Mouse (Mus musculus) liver, postnatal 0 days (tissue): Measurements from ENCODE around the gene Gm20425. TPM values are rescaled to one million over a fixed set of nuclear protein-coding genes. Genes with fewer than 3 reads are reported as not detected.

ENCODE experiments used
- ATAC-seq: fragments of 200-750 bp; cut with Nextera tagmentation; 2 replicates; pipeline ENCODE4 v1.8.0; 2017; ENCODE audit warnings: mild to moderate bottlenecking, moderate library complexity
- DNase-seq: peaks from one replicate; pipeline ENCODE4 v3.0.0-alpha.2; 2016
- H3K27ac ChIP-seq: fragments of 300-500 bp; sonication (generic); 2 replicates; pipeline ENCODE4 v1.5.1; 2014; ENCODE audit warnings: antibody characterized with exemption, moderate library complexity, mild to moderate bottlenecking, low read depth
- H3K27me3 ChIP-seq: fragments of 300-500 bp; sonication (generic); 2 replicates; pipeline ENCODE4 v1.6.1; 2014; ENCODE audit warnings: low read length, control low read depth, mixed read lengths; ENCODE audit not compliant: insufficient read depth
- H3K36me3 ChIP-seq: fragments of 300-500 bp; sonication (generic); replicated peaks from 2 replicates; pipeline ENCODE4 v1.6.1; 2014; ENCODE audit warnings: mild to moderate bottlenecking, control low read depth, low read length, moderate library complexity, mixed read lengths; ENCODE audit not compliant: insufficient read depth
- H3K4me1 ChIP-seq: fragments of 300-500 bp; sonication (generic); 2 replicates; pipeline ENCODE4 v1.6.1; 2014; ENCODE audit warnings: antibody characterized with exemption, mild to moderate bottlenecking, control low read depth; ENCODE audit not compliant: insufficient read depth
- H3K4me2 ChIP-seq: fragments of 300-500 bp; sonication (generic); 2 replicates; pipeline ENCODE4 v1.6.1; 2014; ENCODE audit warnings: low read depth, mild to moderate bottlenecking, low read length, moderate library complexity, mixed read lengths
- H3K4me3 ChIP-seq: fragments of 300-500 bp; sonication (generic); 2 replicates; pipeline ENCODE4 v1.5.1; 2014; ENCODE audit warnings: low read depth, low read length
- H3K9ac ChIP-seq: fragments of 300-500 bp; sonication (generic); replicated peaks from 2 replicates; pipeline ENCODE4 v1.6.1; 2014; ENCODE audit warnings: mild to moderate bottlenecking, moderate library complexity
- H3K9me3 ChIP-seq: fragments of 300-500 bp; sonication (generic); 2 replicates; pipeline ENCODE4 v1.6.1; 2016; ENCODE audit warnings: mild to moderate bottlenecking, control low read depth, low read length, mixed read lengths
- CTCF ChIP-seq: sonication (generic); IDR thresholded peaks from 2 replicates; pipeline ENCODE4 v1.5.1; 2016; ENCODE audit warnings: antibody characterized with exemption, low read depth
- EP300 ChIP-seq: IDR thresholded peaks from 2 replicates; pipeline ENCODE4 v1.6.1; 2016; ENCODE audit warnings: antibody characterized with exemption, low read depth, mild to moderate bottlenecking
- WGBS: fragments of 180-500 bp; shearing (Covaris S2); extraction: QIAGEN DNeasy Blood & Tissue Kit; methylation state at CpG from one replicate; pipeline ENCODE4 v1.1.7; 2014; ENCODE audit not compliant: insufficient replicate concordance; 5-methylcytosine and 5-hydroxymethylcytosine counted together
- polyA plus RNA-seq: library from polyadenylated mRNA; unstranded; fragments of >200 nt; fragmentation: Nextera tagmentation; extraction: Ambion mirVana; gene quantifications from 2 replicates; pipeline ENCODE4 v1.2.1, GENCODE M21; 2015

Gene Gm20425
- polyA plus RNA-seq, 1 experiment from 2014 or later, result 5.1 TPM

DNA sequence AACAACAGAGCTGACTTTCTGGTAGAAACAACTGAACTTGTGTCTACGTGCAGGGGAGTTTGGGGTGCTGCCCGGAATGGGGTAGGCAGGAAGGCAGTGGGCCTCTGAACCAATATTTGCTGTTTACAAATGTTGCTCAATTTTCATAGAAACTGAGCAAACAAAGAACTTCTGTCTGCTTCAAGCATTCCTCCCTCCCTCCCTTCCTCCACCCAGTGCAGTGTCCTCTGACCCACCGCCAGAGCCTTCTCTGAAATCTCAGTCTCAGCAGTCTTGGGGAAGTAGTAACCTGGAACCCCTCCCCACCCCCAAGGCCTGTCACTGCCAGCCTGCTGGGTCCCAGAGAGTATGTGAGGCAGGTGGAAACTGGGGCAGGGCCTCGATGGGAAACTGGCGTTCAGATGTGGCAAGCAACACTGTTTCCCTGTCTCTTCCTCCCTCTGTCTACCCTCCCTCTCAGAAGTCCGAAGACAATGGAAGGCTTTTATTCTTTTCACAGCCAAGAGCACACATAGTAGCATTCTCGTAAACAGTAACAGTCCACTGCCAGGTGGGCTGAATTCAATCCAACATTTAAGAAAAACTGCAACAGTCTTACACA lies 4.6 kb upstream of the Gm20425 start:
- WGBS, result 41% methylated on average over 7 of the region's 7 CpGs
- no peak overlapping the region for H3K4me3 ChIP-seq
- TF ChIP-seq CTCF (no peak), EP300 (0 out of 2 replicates have a peak, but pooled peaks have one; percentile 40)
- H3K9ac ChIP-seq, result peak overlapping the region; percentile 41; the same call in 1 of the 2 replicates
- peak overlapping the region; percentile 96 for H3K27ac ChIP-seq
- no peaks in the 10 kb centered on the region for H3K36me3 ChIP-seq
- H3K9me3 ChIP-seq, result no peaks in the 10 kb centered on the region
- peaks cover 33% of the 10 kb centered on the region for H3K4me1 ChIP-seq
- H3K27me3 ChIP-seq, result no peaks in the 10 kb centered on the region
- DNase-seq (peak; percentile 45), ATAC-seq (peak; percentile 64)
- no peak overlapping the region; the same call in 1 of the 2 replicates for H3K4me2 ChIP-seq

DNA sequence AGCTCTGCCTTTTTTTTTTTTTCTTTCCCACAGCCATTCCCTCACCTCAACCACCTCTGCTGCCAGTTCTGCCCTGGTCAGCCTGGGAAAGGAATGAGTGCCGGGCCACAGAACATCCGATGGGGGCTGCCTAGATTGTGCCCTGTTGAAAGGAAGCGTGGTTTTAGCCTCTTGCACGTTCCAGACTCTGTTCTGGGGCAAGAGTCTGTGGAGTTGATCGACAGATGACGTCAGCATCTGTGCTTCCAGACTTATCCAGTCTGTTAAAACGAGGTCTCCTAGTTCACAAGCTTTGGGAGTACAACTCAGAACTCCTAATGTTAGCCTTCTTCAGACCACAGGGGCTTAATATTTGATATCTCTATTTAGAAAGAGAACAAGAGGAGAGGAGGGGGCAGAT lies 4.0 kb upstream of the Gm20425 start:
- H3K4me1 ChIP-seq, result peaks cover 33% of the 10 kb centered on the region
- H3K36me3 ChIP-seq, result no peaks in the 10 kb centered on the region
- H3K9me3 ChIP-seq, result no peaks in the 10 kb centered on the region
- H3K9ac ChIP-seq, result no peak overlapping the region; the same call in 1 of the 2 replicates
- 32% methylated on average over 7 of the region's 7 CpGs for WGBS
- H3K4me2 ChIP-seq, result no peak overlapping the region; the same call in 1 of the 2 replicates
- no peaks in the 10 kb centered on the region for H3K27me3 ChIP-seq
- DNase-seq (peak; percentile 51), ATAC-seq (peak; percentile 48)
- TF ChIP-seq EP300, result no peak
- TF ChIP-seq CTCF, result no peak
- H3K4me3 ChIP-seq, result no peak overlapping the region
- H3K27ac ChIP-seq, result peak overlapping the region; percentile 96

DNA sequence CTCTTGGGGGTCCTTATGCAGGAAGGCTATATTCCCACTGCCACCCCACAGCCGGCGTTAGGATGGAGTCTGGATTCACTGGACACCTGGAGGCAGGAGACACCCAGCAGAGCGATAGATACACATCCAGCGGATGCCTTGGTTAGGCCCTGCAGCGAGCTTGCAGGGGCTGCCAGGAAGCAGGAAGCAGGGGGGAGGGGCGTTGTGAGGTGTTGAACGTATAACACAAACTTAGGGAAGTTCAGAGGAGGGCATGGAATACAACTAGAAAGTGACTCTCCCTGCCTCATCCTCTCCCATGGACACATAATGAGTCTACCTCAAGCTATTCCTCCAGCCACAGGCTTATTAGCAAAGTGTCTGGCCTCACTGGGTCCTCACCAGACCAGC lies 2.9 kb upstream of the Gm20425 start:
- TF ChIP-seq CTCF, result no peak
- TF ChIP-seq EP300, result no peak
- ATAC-seq, result no peak
- WGBS, result 40% methylated on average over 7 of the region's 7 CpGs
- Histone ChIP-seq H3K27ac (peak overlapping the region; percentile 96), H3K36me3 (no peaks in the 10 kb centered on the region), H3K4me2 (no peak overlapping the region), H3K4me3 (no peak overlapping the region), H3K27me3 (no peaks in the 10 kb centered on the region), H3K9me3 (no peaks in the 10 kb centered on the region), H3K4me1 (peaks cover 33% of the 10 kb centered on the region), H3K9ac (no peak overlapping the region)
- no peak for DNase-seq

DNA sequence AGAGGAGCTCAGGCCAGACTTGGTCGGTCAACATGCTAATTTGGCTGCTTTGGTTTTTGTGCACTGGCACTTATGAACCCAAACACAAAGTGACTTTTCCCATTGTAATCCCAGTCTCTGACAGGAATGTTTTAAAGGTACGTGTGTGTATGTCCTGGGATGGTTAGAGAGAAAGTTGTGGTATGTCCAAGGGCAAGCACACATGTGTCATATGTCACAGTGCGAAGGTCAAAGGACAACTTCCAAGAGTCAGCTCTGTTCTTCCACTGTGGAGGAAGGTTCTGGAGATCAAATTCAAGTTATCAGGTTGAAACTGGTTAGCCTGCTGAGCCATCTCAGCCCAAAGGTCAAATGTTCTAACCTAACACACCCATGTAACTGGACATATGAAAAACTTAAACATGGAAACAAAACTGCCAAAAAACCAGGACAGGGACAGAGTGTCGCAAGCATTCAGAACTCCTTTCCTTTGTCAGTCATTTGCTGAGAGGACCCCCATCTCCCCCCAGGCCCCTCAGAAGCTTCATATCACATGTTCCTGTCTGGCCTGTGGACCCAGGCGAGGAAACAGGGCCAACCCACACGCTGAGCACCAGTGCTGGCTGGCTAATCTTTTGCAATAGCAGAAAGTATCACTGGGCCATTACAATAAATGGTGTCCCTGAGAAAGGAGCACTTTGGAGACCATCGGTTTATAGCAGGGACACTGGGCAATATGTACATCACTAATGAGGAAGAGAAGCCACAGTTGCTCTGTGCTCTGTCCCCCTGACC lies 2.3 kb upstream of the Gm20425 start:
- peaks cover 3% of the 10 kb centered on the region; the same call in 1 of the 2 replicates for H3K36me3 ChIP-seq
- no peaks in the 10 kb centered on the region for H3K27me3 ChIP-seq
- DNase-seq (no peak), ATAC-seq (no peak)
- WGBS, result 65% methylated on average over 7 of the region's 7 CpGs
- no peak for TF ChIP-seq EP300
- no peak for TF ChIP-seq CTCF
- H3K4me3 ChIP-seq, result no peak overlapping the region
- no peak overlapping the region for H3K9ac ChIP-seq
- H3K27ac ChIP-seq, result peak overlapping the region; percentile 96
- H3K4me1 ChIP-seq, result peaks cover 33% of the 10 kb centered on the region
- no peak overlapping the region for H3K4me2 ChIP-seq
- H3K9me3 ChIP-seq, result no peaks in the 10 kb centered on the region

DNA sequence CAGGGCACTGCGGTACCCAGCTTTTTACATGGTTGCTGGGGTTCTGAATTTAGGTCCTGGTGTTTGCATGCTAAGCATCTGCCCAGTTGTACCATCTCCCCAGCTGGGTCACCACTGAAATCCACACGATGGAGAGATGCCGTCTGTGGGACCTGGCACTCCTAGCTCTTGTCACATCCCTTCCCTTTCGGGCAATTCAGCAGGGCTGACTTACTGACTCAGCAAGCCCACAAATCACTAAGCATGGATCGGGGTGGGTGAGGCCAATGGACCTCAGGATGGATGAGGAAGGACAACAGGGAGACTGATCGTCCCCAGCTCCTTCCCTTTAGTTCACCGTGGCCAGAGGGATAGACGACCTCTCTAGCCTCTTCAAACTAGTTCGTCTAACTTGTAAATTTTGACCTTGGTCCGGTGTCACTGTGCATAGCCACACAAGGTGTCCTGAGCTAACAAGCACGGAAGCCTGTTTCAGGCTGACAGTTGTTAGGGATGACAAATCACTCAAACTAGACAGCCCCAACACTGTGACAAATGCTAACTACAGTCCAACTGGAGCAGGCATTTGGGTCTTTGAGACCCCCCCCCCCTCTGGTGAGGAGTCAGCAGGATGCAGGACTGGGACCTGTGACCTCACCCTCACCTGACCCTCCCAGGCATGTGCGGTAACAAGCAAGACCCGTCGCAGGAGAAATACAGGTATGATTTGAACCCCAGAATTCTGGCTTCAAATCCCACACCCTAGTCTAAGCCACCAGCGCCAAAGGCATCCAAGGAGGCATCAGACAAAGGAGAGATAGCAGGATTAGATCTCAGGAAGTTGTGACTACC lies 855 bp downstream of the Gm20425 start:
- Histone ChIP-seq H3K4me2 (peak overlapping the region; percentile 63), H3K4me3 (peak overlapping the region; percentile 56), H3K9me3 (no peaks in the 10 kb centered on the region), H3K36me3 (peaks cover 19% of the 10 kb centered on the region), H3K27ac (peak overlapping the region; percentile 91), H3K4me1 (peaks cover 29% of the 10 kb centered on the region), H3K27me3 (no peaks in the 10 kb centered on the region), H3K9ac (peak overlapping the region; percentile 66)
- 60% methylated on average over 15 of the region's 15 CpGs for WGBS
- ATAC-seq (no peak), DNase-seq (no peak)
- no peak for TF ChIP-seq CTCF
- no peak for TF ChIP-seq EP300
